Mouse (Mus musculus) liver, adult 2 months (tissue): ENCODE measurements at regions not wholly inside any gene's neighbourhood (a gene's known extent, or its start where the extent isn't known, plus 50 kb on each side); places are given as distances from the start of the nearest gene placed in this dataset.

Experiments used
- CTCF ChIP-seq: fragments of 200-500 bp; IDR thresholded peaks from 2 replicates; pipeline ENCODE4 v1.5.1; 2011; ENCODE audit warnings: low read depth, low read length, control low read depth
- POLR2A ChIP-seq: fragments of 200-500 bp; IDR thresholded peaks from 2 replicates; pipeline ENCODE4 v1.6.1; 2011; ENCODE audit warnings: low read length, control low read depth; ENCODE audit not compliant: insufficient read depth; ENCODE audit errors: extremely low read depth

- no peak for TF ChIP-seq POLR2A
- TF ChIP-seq CTCF = no peak
Observed at GRCm38 (mm10) chr16:12897267-12897666, 212.2 kb upstream of the Ercc4 start.
